Mouse (Mus musculus): ENCODE measurements at regions not wholly inside any gene's neighbourhood (a gene's known extent, or its start where the extent isn't known, plus 50 kb on each side); places are given as distances from the start of the nearest gene placed in this dataset.

DNA sequence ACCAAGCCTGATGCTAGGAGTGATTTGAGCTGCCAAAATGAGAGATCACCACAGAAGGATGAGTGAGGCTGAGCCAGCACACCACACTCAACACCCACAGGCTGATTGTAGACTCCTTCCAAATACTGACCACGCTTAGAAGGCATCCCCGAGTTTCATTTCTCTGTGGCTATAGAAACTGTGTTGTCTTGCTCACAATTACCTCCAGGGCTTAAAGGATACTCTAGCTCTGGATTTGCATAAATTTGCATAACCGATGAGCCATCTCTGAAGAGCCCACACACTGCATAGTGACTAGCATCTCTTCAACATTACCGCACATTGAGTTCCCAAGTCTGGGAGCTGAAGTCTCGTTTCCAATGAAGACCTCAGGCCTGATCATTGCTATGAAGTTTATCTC, 110.3 kb downstream of the Nufip1 start:
- H3K9me3 ChIP-seq (replicated peaks; ENCODE audit: insufficient read depth, low read length), result no peaks in the 10 kb centered on the region
- no peak for TF ChIP-seq ZNF384 (IDR thresholded peaks at IDR 0.05; ENCODE audit: low read depth, low read length)
- TF ChIP-seq ETS1 (IDR thresholded peaks at IDR 0.05; ENCODE audit: low read depth, low read length), result no peak
- no peak for TF ChIP-seq GATA1 (IDR thresholded peaks at IDR 0.05; ENCODE audit: low read depth, low read length)
- no peak for TF ChIP-seq CHD1 (IDR thresholded peaks at IDR 0.05; ENCODE audit: low read depth, low read length)
- no peaks in the 10 kb centered on the region for H3K36me3 ChIP-seq (ENCODE audit: control insufficient read depth in 1 of 2, insufficient read depth in 2 of 2, low read length in 2 of 2)
- H3K9ac ChIP-seq (ENCODE audit: control insufficient read depth, low read depth, low read length, poor library complexity, severe bottlenecking), result no peak overlapping the region
- DNase-seq (ENCODE audit: low read depth, low spot score), result no peak
- no peak overlapping the region for H3K27ac ChIP-seq (ENCODE audit: control insufficient read depth, low read depth, low read length)
- H3K4me1 ChIP-seq (ENCODE audit: control insufficient read depth in 1 of 2, insufficient read depth in 2 of 2, low read length in 2 of 2), result no peaks in the 10 kb centered on the region
- no peak overlapping the region for H3K4me3 ChIP-seq (ENCODE audit: control insufficient read depth in 1 of 2, insufficient read depth in 1 of 2, low read depth in 2 of 2, low read length in 2 of 2)
- no peaks in the 10 kb centered on the region for H3K27me3 ChIP-seq (ENCODE audit: control insufficient read depth in 1 of 2, insufficient read depth in 2 of 2, low read length in 2 of 2)
- H3K79me2 ChIP-seq (ENCODE audit: control insufficient read depth, insufficient read depth, low read length, poor library complexity), result no peaks in the 10 kb centered on the region

DNA sequence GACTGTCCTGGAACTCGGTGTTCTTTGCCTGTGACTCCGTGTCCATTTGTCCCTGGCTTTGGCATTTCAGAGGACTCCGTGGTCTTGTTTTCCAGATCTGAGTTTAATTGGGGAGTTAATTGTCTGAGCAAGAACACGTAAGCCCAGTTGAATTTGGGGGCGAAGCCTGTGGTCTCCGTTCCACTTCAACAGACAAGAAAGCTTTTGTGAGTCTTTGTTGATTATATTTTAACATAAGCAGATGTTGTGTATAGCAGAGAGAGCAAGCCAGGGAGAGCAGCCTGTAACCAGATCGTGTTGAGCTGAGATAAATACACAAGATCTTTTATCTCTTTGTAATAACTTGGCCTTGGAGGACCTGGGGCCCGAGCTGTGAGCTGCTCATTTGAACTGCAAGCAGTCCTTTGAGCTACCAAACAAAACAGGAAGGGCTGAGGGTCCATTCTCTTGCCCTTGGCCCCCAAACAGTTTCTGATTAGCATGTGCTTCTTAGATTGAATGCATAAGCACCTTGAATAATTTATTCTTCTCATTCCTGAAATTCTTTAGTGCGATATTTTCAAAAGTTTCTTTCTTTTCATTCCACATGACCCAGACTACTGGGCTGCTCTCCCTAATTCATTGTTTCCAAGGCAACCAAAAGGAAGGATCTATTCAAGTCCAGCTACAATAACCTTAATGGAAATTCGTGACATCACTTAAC, 111.1 kb downstream of the Nufip1 start:
- Histone ChIP-seq H3K4me1 (ENCODE audit: control insufficient read depth in 1 of 2, insufficient read depth in 2 of 2, low read length in 2 of 2) (no peaks in the 10 kb centered on the region), H3K9ac (ENCODE audit: control insufficient read depth, low read depth, low read length, poor library complexity, severe bottlenecking) (no peak overlapping the region), H3K27me3 (ENCODE audit: control insufficient read depth in 1 of 2, insufficient read depth in 2 of 2, low read length in 2 of 2) (no peaks in the 10 kb centered on the region), H3K9me3 (replicated peaks; ENCODE audit: insufficient read depth, low read length) (no peaks in the 10 kb centered on the region), H3K79me2 (ENCODE audit: control insufficient read depth, insufficient read depth, low read length, poor library complexity) (no peaks in the 10 kb centered on the region), H3K27ac (ENCODE audit: control insufficient read depth, low read depth, low read length) (no peak overlapping the region), H3K4me3 (ENCODE audit: control insufficient read depth in 1 of 2, insufficient read depth in 1 of 2, low read depth in 2 of 2, low read length in 2 of 2) (no peak overlapping the region), H3K36me3 (ENCODE audit: control insufficient read depth in 1 of 2, insufficient read depth in 2 of 2, low read length in 2 of 2) (no peaks in the 10 kb centered on the region)
- DNase-seq (ENCODE audit: low read depth, low spot score), result no peak
- TF ChIP-seq USF2 (IDR thresholded peaks at IDR 0.05; ENCODE audit: borderline replicate concordance in 1 of 2, insufficient read depth in 1 of 2, low read depth in 1 of 2, low read length in 2 of 2) (no peak), ZMIZ1 (IDR thresholded peaks at IDR 0.05; ENCODE audit: low read depth, low read length) (no peak), USF1 (IDR thresholded peaks at IDR 0.05; ENCODE audit: low read depth, low read length) (no peak), RCOR1 (IDR thresholded peaks at IDR 0.05; ENCODE audit: low read depth, low read length) (no peak)

DNA sequence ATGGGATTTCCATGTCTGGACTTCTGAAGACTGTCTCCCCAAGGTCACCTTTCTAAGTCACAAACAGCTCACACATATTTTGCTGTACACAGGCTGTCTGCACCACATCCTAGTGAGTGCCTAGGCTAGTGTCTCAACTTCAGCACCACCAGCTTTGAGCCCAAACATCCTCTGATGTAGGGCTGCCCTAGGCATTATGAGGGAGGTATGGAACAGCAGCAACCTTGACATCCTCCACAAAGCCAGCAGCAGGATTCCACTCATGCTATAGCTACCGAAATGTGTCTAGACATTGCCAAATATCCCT, 111.6 kb downstream of the Nufip1 start:
- Histone ChIP-seq H3K79me2 (ENCODE audit: control insufficient read depth, insufficient read depth, low read length, poor library complexity) (no peaks in the 10 kb centered on the region), H3K9me3 (replicated peaks; ENCODE audit: insufficient read depth, low read length) (no peaks in the 10 kb centered on the region), H3K36me3 (ENCODE audit: control insufficient read depth in 1 of 2, insufficient read depth in 2 of 2, low read length in 2 of 2) (no peaks in the 10 kb centered on the region), H3K9ac (ENCODE audit: control insufficient read depth, low read depth, low read length, poor library complexity, severe bottlenecking) (no peak overlapping the region), H3K4me3 (ENCODE audit: control insufficient read depth in 1 of 2, insufficient read depth in 1 of 2, low read depth in 2 of 2, low read length in 2 of 2) (no peak overlapping the region), H3K27ac (ENCODE audit: control insufficient read depth, low read depth, low read length) (no peak overlapping the region), H3K27me3 (ENCODE audit: control insufficient read depth in 1 of 2, insufficient read depth in 2 of 2, low read length in 2 of 2) (no peaks in the 10 kb centered on the region), H3K4me1 (ENCODE audit: control insufficient read depth in 1 of 2, insufficient read depth in 2 of 2, low read length in 2 of 2) (no peaks in the 10 kb centered on the region)
- no peak for DNase-seq (ENCODE audit: low read depth, low spot score)
- TF ChIP-seq MAFK (IDR thresholded peaks at IDR 0.05; ENCODE audit: borderline replicate concordance, low read depth, low read length) (no peak), RAD21 (IDR thresholded peaks at IDR 0.05; ENCODE audit: low read depth, low read length) (no peak), POLR2AphosphoS2 (IDR thresholded peaks at IDR 0.05; ENCODE audit: low read length) (no peak), KAT2A (conservative IDR thresholded peaks at IDR 0.05; ENCODE audit: low read depth, low read length) (no peak), GATA1 (IDR thresholded peaks at IDR 0.05; ENCODE audit: low read depth, low read length) (no peak), POLR2AphosphoS5 (IDR thresholded peaks at IDR 0.05; ENCODE audit: borderline replicate concordance, low read depth, low read length) (no peak), NELFE (IDR thresholded peaks at IDR 0.05; ENCODE audit: low read depth, low read length) (no peak), ZKSCAN1 (IDR thresholded peaks at IDR 0.05; ENCODE audit: low read depth, low read length) (no peak), ZC3H11A (IDR thresholded peaks at IDR 0.05; ENCODE audit: low read depth, low read length) (no peak), MAZ (IDR thresholded peaks at IDR 0.05; ENCODE audit: low read depth, low read length) (no peak), HCFC1 (IDR thresholded peaks at IDR 0.05; ENCODE audit: low read depth, low read length) (no peak), E2F4 (IDR thresholded peaks at IDR 0.05; ENCODE audit: borderline replicate concordance, low read depth, low read length) (no peak), ZNF384 (IDR thresholded peaks at IDR 0.05; ENCODE audit: low read depth, low read length) (no peak), GABPA (IDR thresholded peaks at IDR 0.05; ENCODE audit: low read depth, low read length) (no peak)
